Mouse (Mus musculus): ENCODE measurements around the gene Spen.
"Not testable (repeated sequence)": the region's sequence is repeated elsewhere in the genome, so short reads cannot be mapped to it uniquely, and the experiment has no call there.

Spen gene

DNA sequence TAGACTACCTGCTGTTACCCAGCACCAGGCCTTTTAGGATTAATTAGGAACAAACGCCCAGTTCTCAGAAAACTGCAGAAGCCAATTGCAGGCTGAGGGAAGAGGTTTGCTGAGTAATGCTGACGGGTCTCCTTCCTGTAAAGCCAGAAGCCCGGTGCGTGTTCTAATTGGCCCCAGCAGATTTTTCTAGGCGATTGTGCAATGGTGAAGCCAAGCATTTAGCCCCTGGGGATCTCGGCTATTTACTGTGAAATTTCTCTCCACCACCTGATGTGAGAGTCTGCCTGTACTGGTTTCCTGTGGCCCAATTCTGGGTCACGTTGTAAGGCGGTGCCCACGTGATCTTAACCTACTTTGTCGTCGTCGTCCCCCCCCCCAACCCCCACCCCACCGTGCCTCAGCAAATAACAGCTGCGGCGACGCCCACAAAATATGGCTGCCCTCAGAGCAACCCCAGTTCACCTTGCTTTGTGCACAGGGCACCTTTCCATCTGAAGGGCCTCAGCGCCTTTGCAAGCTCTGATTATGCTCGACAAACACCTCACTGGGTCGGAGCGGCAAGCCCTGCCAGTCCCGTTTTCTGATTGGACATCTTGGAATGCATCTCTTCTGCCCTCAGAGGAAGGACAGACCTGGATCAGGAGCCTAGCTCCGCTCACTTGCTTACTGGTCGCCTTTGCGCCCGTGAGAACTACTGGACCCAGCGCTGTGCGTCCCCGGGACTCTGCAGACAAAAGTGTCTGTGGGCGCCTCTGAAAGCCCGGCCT is 20.9 kb upstream of the Spen start:
- peak; percentile 83 to 91 for DNase-seq

DNA sequence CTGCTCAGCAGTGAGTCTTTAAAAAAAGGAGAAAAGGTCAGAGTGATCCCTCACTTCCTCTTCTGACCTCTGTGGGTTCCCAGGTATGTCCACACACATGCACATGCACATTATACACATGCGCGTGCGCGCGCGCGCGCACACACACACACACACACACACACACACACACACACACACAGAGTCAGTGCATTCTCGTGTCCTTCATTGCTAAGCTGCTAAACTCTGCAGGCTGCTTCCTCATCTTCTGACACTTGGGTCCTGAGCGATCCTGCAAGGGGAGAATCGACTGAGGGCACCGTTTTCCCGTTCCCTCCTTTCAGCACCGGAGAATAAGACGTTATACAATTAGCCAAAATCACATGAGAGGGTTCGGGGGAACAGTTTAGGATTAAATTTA is 20.3 kb upstream of the Spen start:
- DNase-seq = no peak

DNA sequence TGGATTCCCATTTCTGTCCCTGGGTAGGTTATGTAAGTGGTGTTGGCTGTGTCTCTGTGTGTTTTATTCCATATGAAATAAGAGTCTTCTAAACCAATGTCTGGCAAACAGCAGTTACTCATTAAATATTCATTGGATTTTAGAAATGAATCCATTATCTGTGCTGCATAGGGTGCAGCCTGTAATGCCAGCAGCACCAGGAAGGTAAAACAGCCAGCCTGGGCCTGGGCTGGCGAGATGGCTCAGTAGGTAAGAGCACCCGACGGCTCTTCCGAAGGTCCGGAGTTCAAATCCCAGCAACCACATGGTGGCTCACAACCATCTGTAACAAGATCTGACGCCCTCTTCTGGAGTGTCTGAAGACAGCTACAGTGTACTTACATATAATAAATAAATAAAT is 17.8 kb upstream of the Spen start:
- not testable (repeated sequence) for DNase-seq

DNA sequence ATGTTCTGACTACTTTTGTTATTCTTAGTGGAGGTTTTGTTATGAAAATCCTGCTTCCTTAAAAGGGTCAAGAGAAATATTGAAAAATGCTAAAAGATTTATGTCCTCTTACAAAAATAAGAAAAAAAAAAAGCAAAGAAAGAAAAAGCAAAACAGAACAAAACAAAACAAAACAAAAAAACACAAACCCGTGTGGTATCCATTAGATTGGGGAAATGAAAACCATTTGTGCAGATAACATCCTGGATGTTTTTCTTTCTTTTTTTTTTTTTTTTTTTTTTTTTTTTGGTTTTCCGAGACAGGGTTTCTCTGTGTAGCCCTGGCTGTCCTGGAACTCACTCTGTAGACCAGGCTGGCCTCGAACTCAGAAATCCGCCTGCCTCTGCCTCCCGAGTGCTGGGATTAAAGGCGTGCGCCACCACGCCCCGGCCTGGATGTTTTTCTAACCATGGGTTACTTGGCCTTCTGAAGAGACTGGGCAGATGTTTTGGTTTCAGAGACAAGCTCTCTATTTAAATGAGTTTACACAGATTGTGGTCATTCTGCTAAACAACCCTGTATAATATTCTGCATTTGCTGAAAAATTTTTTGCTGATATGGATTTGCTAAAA is 16.0 kb upstream of the Spen start:
- DNase-seq = not testable (repeated sequence)

DNA sequence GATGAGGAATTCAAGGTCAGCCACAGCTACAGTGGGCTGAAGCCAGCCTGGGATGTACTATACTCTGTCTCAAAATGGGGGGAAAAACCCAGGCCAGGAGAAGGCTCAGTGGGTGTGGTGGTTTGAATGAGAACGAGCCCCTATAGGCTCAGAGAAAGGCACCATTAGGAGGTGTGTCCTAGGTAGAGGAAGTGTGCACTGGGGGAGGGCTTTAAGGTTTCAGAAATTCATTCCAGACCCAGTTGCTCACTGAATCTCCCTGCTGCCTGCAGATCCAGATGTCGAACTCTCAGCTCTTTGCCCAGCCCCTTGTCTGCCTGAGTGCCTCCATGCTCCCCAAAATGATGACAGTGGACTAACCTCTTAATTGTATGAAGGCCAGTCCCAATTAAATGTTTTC is 14.1 kb upstream of the Spen start:
- no peak for DNase-seq

DNA sequence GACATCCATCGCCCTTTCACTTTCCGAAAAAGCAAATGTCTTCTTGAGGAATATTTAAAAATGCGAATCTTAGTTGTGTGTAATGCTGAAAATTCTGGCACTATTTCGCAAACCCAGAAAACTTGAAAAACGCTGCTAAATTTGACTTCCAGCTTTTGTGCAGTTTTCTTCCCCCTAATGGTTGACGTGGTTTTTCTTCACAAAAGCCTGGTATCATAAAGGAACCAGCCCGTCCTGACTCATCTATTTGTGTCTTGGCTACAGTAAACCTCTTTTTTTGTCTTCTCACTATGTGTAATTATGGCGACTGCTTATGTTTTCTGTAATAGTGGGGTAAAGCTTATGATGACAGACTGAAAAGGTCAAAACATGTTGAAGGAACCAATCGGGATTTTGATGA is 8.9 kb upstream of the Spen start:
- no peak for DNase-seq

DNA sequence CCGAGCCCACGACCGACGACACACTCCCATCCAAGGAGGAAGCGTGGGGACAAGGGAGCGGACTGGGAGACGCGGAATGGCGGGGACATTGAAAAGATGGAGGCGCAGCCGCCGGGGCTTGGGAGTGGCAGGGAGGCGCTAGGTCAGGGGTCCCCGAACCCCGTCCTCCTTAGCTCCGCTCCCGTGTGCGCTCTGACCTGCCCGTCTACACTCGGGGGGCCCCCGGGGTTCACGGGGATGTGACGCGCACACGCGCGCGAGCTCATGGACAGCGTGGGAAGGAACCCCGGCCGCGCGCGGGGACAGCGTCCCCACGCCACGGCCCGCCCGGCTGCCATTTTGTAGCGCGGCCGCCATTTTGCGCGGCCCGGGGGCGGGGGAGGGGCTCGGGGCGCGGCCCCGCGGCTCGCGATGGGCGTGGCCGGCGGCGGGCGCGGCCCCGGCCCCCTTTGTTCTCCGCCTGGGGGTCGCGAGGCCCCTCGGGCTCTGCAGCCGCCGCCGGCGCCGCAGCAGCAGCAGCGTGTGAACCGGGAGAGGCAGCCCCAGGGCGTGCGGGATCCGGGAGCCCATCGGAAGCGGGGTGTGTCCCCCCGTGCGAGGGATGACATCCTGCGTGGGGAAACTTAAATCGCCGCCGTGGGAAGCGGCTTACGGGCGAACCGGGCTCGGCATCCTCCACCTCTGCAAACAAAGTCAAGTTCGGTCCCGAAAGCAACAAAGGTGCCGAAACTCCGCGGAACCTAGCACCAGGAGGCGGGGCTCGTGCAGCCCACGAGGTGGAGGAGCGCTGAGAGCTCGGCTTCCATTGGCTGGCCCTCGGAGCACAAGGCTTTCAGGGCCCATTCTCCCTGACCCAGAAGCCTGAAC is 8.2 kb upstream of the Spen start:
- DNase-seq = peak; percentile 89 to 95

DNA sequence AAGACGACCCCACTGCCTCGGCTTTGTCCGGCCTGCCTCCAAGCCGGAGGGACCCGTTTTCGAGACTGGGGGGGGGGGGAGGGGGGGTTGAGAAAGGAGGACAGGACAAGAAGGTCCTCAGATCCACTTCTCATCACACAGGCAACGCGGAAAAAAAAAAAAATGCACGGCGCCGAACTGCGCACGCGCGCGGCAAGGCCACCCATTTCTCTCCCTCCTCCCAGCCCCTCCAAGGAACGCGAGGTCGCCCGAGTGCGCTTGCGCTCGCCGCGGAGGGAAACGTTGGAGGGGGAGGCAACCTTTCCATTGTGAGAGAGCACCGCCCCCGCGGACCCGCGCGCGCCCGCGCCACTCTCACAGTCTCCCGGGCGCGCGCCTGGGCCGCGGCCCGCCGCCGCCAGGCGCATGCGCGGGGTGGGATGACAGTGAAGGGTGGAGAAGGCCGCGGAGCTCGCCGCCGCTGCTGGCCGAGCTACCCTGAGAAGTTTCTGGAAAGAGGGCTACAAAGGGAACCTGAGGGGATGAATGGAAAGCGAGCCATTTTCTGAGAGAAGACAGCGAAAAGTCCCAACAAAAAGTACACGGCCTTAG is 7.4 kb upstream of the Spen start:
- peak; percentile 99 to 100 for DNase-seq

DNA sequence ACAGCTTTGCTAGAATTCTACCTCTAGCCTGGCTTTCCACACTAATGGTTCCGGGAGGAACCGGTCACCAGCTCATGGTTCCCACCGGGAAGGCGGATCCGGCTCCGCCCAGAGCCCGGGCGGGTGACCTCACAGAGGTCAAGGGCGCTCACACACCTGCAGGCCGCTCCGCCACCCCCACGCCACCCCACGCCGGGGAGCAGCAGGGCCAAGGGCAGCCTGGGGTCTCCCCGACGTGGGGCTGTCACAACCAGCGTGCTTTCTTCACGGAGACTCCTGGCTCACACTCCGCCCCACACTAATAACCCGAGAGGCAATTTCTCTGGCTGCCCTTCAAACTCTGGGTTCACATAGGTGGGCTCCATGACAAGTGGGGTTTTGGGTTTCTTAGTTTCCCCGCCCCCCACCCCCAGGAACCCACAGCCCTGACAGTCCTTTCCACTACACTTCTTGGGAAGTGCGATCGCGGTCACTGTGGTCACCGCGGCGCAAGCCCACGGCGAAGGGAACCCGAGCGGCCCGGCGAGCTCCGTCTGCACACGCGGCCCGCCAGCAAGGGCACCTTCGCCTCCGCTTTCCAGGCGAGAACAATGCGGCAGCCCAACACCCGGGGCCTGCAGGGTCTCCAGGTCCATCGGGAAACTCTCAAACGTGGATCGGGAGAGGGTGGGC is 6.8 kb upstream of the Spen start:
- peak; percentile 87 to 94 for DNase-seq

DNA sequence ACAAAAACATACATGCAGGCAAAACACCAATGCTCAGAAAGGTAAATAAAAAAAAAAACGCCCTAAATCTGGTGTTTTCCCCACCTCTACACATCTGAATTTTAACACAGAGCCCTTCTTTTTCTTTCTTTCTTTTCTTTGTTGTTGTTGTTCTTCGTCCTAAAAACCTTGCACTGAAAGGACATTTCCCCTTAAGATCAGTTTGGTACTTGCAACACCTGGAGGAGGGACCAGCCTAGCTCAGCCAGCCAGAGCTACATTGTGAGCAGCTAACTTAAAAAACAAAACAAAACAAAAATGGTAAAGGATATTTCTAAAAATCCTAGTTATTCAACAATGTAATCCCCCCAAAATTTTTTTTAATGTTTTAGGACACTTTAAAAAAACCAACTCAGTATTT is 6.1 kb upstream of the Spen start:
- no peak for DNase-seq

DNA sequence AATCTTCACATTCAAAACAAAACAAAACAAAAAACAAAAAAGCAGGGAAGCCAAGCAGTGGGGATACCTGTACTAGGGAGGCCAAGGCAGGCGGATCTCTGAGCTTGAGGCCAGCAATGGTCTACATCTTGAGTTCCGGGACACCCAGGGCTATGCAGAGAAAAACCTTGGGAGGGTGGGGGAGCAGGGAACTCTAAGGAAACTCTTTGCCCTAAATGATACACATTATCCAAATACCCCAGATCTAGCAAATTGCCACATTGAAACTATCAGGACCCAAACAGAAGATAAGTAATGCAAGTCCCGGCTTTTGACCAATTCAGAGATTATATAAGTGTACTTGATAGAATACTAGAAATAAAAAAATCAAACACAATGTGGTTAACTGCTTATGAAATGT is 5.2 kb upstream of the Spen start:
- no peak for DNase-seq

DNA sequence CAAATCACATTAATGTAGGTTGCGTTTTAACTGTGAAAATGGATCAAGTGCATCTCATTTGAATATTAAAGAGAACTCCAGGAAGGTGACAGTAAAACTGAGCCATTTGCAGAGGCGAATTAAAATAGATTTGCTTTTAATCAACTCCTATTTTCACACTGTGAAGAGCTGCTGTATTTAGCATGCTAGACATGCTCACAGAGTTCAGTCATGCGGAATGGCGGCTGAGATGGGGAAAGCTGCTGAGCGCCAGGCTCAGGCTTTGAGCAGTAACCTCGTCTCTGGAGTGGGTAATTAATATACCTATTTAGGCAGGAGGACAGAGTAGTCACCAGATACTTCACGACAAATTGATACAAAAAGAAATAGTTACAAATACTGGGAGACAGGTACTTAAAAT is 3.5 kb upstream of the Spen start:
- peak; percentile 58 to 78 for DNase-seq

DNA sequence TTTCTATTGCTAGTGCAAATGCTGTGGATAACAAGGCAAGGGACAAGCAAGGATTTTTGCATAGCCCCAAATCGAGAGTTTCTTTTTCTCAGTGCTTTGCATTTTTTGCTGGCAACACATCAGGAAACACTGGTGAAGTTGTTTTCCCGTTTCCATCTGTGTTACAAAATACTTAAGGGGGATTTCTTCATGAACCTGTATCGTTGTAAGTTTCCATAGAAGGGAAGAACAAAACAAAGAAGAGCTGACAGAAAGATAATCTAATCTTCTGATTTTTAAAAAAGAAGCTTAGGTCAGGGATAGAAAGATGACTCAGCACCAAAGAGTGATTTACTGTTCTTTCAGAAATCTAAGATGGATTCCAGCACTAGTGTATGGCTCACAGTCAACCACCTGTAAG is 2.4 kb upstream of the Spen start:
- DNase-seq = no peak

DNA sequence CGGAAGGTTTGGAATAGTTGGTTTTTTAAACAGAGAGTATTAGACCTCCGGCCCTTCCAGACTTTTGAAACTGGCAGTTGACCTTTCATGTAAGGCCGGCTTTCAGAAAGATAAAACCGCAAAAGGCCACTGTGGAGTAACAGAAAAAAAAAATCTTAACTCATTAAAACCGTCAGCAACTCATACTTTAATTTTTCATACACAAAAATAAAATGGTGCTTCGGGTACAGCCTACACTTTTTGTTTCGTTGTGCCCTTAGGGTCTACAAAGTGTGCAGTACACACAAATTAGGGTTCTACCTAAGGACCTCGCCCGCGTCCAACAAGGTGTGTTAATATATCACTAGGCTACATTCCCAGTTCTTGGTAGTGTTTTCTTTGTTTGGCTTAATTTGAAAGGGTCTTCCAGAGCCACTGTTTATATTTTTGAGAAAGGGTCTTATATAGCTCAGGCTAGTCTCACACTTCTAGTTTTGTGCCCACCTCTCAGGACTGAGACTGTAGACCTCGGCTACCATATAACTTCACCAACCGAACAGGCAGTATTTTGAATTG is 893 bp upstream of the Spen start:
- DNase-seq = no peak

DNA sequence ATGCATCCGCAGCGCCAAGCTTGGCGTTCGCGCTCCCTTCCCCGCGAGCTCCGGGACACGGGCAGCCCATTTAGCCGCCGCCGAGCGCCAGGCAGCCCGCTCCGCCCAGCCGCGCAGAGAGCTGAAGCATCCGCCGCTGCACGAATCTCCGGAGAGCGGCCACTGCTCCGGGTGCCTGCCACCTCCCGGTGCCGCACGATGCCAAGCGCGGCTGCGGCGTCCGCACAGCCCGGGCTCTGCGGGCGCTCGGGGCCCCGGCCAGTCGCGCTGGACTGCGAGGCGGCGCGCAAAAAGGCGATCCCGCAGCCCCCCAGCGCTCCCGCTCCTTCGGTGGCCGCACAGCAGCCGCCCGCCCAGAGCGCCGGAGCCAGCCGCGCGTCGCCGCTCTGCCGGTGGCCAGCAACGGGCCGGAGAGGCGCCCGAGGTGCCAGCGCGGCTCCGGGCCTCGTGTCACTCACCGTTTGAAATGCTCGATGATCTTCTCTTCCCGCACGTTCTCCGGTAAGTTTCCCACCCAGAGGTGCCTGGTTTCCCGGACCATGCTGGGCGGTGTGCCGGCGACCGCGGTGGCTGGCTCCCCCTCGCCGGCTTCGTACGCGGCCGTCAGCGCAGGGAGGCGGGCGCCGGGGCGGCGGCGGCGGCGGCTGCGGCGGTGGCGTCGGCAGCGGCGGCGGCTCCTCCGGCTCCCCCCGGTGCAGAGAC is 540 bp downstream of the Spen start:
- peak; percentile 51 to 68 for DNase-seq

DNA sequence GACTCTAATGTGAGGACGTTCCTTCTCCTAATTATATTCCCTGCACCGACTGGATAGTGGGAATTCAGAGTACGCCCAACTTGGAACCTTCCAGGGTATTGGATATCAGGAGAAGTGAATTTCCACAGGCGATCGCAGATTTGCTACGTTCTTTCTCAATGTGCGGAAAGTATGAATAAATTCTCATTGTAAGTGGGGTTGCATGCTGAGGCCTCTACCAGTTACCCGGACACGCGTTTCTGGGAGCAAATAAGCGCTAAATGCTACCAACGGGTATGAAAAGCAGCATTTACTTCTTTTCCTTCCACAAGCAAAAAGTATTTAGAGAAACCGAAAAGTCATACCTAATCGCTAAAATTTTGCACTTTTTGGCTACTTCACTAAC is 1.2 kb downstream of the Spen start:
- no peak for DNase-seq

DNA sequence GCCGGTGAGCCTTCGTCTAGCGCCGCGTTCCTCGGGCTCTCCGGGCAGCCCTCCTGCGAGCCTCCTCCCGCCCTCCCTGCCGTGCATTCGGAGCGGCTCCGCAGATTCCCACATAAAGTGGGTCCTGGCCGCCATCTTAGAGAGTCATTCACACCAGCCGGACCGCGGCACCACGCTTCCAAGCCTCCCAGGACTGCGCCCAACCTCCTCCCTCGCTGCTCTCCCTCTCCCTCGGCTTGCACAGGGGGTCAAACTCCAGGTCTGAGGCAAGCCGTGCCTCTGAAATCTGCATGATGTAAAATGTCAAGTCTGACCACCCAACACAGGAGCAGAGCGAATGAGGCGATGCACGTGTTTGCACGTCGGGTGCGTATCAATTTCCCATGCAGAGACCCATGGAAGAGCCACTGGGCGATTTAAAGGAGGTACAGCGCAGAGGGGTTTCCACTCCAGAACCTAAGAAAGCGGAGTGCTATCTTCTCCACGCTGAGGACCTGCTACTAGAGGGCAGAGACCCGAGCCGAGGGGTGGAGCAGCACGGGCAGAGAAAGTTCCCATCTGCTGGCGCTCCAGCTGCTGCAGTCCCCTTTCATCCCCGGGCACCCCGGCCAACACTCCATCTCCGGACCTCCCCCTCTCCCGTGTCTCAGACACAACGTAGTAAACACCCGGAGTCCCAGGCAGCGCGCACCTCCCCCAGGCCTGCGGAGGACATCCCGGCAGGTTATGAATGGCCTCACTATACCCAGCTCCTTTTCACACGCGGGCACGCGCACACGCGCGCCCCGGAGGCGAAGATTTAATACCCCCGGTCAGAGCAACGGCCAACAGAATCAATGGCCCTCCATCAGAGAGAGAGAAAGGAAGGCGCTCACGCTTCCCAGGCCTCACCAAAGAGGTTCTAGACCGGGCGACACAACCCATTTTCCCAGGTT is 1.8 kb downstream of the Spen start:
- peak; percentile 66 to 85 for DNase-seq

DNA sequence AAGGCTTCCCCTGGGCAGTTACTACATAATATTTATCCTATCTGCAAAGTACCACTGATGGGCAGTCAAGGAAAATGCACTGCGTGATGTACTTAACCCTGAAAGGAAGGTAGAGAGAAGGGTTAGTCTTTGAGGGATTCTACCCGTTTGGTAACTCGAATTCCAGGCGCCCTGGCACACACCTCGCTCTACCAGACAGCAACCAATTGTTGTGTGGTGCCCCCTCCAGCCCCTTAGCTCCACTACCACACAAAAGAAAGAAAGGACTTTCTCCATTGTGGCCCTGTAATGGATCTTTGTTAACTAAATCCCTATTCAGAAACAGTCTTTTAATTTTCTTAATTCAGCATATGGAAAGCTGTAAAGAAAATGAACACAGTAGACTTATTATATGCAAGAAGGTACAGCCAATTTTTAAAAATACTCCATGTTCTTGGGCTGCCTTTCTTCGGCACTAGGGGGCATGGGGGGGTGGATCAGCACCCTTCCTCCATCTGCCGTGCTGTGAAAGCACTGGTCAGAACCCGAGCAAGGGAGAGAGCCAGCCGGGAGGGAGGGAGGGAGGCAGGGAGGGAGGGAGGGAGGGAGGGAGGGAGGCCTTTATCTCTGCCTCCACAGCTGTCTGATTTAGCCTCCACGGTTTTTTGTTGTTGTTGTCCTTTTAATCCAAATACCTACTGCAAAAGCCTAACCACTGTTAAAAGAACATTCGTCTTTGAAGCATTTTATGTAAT is 3.3 kb downstream of the Spen start:
- peak; percentile 61 to 79 for DNase-seq

DNA sequence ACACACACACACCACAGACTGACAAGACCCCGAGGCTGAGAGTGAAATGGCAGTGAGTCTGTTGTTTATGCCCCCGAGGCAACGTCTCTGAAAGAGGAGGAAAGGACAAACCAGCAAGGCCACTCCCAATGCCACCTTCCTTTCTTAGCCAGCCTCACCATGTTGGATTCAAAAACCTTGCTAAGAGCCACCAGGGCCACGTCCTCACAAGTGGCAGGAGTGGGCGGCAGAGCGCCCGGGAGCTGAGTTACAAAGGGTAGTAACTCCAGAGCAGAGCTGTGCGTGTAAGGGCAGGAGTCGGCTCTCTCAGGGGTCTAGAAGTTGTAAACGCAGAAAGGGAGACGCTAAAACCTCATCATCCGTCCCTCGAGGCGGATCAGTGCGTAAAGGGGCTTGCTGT is 7.4 kb downstream of the Spen start:
- no peak for DNase-seq

DNA sequence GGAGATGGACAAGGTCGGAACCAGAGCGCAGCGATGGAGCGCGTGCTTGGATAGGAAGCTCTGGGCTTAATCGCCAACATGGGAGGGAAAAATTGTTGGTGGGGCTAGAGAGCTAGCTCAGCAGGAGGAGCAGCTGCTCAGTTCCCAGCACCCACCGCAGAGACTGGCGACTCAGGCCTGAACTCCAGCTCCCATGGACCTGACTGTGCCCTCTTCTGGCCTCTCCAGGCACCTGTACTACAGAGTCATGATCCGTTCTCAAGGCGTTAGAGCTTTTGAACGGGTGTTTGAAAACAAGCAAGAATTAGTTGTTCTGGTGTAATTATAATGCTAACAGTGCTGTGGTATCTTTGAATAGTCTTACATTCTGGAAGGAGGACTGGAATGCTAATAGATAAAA is 9.5 kb downstream of the Spen start:
- no peak for DNase-seq
